Mouse (Mus musculus) lung, adult 18-20 months (tissue): ENCODE data around the gene 1700123K08Rik.
"Not testable (repeated sequence)": the region's sequence is repeated elsewhere in the genome, so short reads cannot be mapped to it uniquely, and the experiment has no call there.

Source experiments
- DNase-seq, 2 experiments: peaks; one replicate each; pipeline ENCODE4 v3.0.0; 2022; ENCODE audit warnings: mixed read lengths in 2 of 2

The 1700123K08Rik gene

GRCm38 (mm10) chr5:138564612-138565011, at the start of gene 1700123K08Rik:
Gene 1700123K08Rik (minus strand): TSS chr5:138564712.
- DNase-seq, result not testable (repeated sequence)

- no peak for DNase-seq
These were observed 22.9 kb upstream of the 1700123K08Rik start for GRCm38 (mm10) chr5:138587396-138587795.

- DNase-seq, result peak in 1 of 2 experiments; percentile 5
These were observed 7.1 kb upstream of the 1700123K08Rik start for GRCm38 (mm10) chr5:138571623-138572022.

DNA sequence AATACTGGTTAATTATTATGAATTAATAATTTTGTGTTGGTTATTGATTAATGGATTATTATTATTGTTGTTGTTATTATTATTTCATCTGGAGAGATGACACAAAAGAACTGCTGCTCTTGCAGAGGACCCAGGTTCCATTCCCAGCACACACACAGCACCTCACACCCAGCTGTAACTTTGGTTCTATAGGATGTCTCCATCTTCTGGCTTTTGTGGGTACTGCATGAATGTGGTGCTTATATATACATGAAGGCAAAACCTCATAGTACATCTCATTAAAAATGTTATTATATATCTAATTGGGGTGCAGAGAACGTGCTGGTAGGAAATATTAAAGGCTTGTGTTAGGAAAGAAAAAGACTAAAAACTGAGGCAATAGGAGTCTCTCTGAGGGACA, 11.8 kb downstream of the 1700123K08Rik start:
- no peak for DNase-seq

- DNase-seq, result no peak
These were observed 32.0 kb downstream of the 1700123K08Rik start for GRCm38 (mm10) chr5:138532491-138532890.
